Mouse (Mus musculus) CH12.LX (cell line): ENCODE results near the gene Kctd15. TPM values are rescaled to one million over a fixed set of nuclear protein-coding genes. Genes with fewer than 3 reads are reported as not detected.

Experiments used
- DNase-seq: peaks from one replicate; pipeline ENCODE4 v3.0.0-alpha.2; 2013; ENCODE audit errors: extremely low read depth
- H3K27ac ChIP-seq: 2 replicates; pipeline ENCODE4 v1.5.1; 2012; ENCODE audit warnings: low read depth, mild to moderate bottlenecking, control low read depth, moderate library complexity; ENCODE audit not compliant: insufficient read depth
- H3K27me3 ChIP-seq: replicated peaks from 2 replicates; pipeline ENCODE3; 2012; ENCODE audit warnings: inconsistent platforms
- H3K36me3 ChIP-seq, 2 experiments: replicated peaks in 1 of 2; 2 replicates each; pipeline versions ENCODE3 to v1.6.1; 2012; ENCODE audit warnings: inconsistent platforms in 1 of 2, low read length in 1 of 2, mild to moderate bottlenecking in 1 of 2, mixed read lengths in 1 of 2, moderate library complexity in 1 of 2; ENCODE audit not compliant: control insufficient read depth in 1 of 2, insufficient read depth in 1 of 2
- H3K4me1 ChIP-seq, 2 experiments: 2 replicates each; pipeline ENCODE4 v1.6.1; 2012; ENCODE audit warnings: inconsistent platforms in 1 of 2, moderate library complexity in 1 of 2; ENCODE audit not compliant: insufficient read depth in 2 of 2, control insufficient read depth in 1 of 2
- H3K4me2 ChIP-seq: 2 replicates; pipeline ENCODE4 v1.6.1; 2012; ENCODE audit warnings: low read depth, mild to moderate bottlenecking, control low read depth; ENCODE audit not compliant: poor library complexity, insufficient read depth, severe bottlenecking
- H3K4me3 ChIP-seq, 3 experiments: fragments of 150-350 bp in 1 of 3; sonication (generic) in 1 of 3; replicated peaks in 1 of 3; 2 replicates each; pipeline versions ENCODE3 to v1.5.1; 2011 to 2012; ENCODE audit warnings: low read depth in 2 of 3, low read length in 2 of 3, mild to moderate bottlenecking in 2 of 3, moderate library complexity in 2 of 3, control low read depth in 1 of 3, improper control_type of control experiment in 1 of 3, inconsistent platforms in 1 of 3, mixed read lengths in 1 of 3; ENCODE audit not compliant: poor library complexity in 1 of 3
- H3K79me2 ChIP-seq: replicated peaks from 2 replicates; pipeline ENCODE4 v1.6.1; 2012; ENCODE audit warnings: mild to moderate bottlenecking, moderate library complexity; ENCODE audit not compliant: control insufficient read depth, poor library complexity, insufficient read depth, severe bottlenecking; ENCODE audit errors: extremely low read depth
- H3K9ac ChIP-seq: 2 replicates; pipeline ENCODE4 v1.6.1; 2012; ENCODE audit warnings: low read depth, mild to moderate bottlenecking, control low read depth, moderate library complexity; ENCODE audit not compliant: insufficient read depth
- H3K9me3 ChIP-seq: replicated peaks from 2 replicates; pipeline ENCODE3; 2012; ENCODE audit warnings: low read length, inconsistent platforms, mixed read lengths
- BHLHE40 ChIP-seq: IDR thresholded peaks from 2 replicates; pipeline ENCODE4 v1.6.1; 2011; ENCODE audit warnings: mild to moderate bottlenecking, low read depth, low read length, improper control_type of control experiment
- CHD2 ChIP-seq: IDR thresholded peaks from 2 replicates; pipeline ENCODE4 v1.6.1; 2011; ENCODE audit warnings: low read length, improper control_type of control experiment
- CTCF ChIP-seq, 2 experiments: IDR thresholded peaks in 1 of 2; conservative IDR thresholded peaks in 1 of 2; 2 replicates each; pipeline ENCODE4 v1.5.1; 2011 to 2012; ENCODE audit warnings: low read depth in 2 of 2, low read length in 2 of 2, improper control_type of control experiment in 1 of 2, inconsistent platforms in 1 of 2, mild to moderate bottlenecking in 1 of 2, moderate library complexity in 1 of 2
- E2F4 ChIP-seq: IDR thresholded peaks from 2 replicates; pipeline ENCODE4 v1.6.1; 2011; ENCODE audit warnings: low read depth, low read length, improper control_type of control experiment; ENCODE audit not compliant: insufficient replicate concordance
- HCFC1 ChIP-seq: IDR thresholded peaks from 2 replicates; pipeline ENCODE4 v1.6.1; 2012; ENCODE audit warnings: low read depth, mild to moderate bottlenecking, inconsistent platforms, low read length, improper control_type of control experiment
- JUND ChIP-seq: conservative IDR thresholded peaks from 2 replicates; pipeline ENCODE4 v1.6.1; 2011; ENCODE audit warnings: low read depth, low read length, improper control_type of control experiment
- KAT2A ChIP-seq: IDR thresholded peaks from 2 replicates; pipeline ENCODE4 v1.6.1; 2012; ENCODE audit warnings: low read length, improper control_type of control experiment, inconsistent platforms; ENCODE audit not compliant: insufficient replicate concordance
- MAZ ChIP-seq: IDR thresholded peaks from 2 replicates; pipeline ENCODE4 v1.6.1; 2012; ENCODE audit warnings: low read depth, mild to moderate bottlenecking, inconsistent platforms, low read length, improper control_type of control experiment, moderate library complexity
- MEF2A ChIP-seq: IDR thresholded peaks from 2 replicates; pipeline ENCODE4 v1.6.1; 2014; ENCODE audit warnings: low read depth, mild to moderate bottlenecking, inconsistent platforms, low read length, improper control_type of control experiment, borderline replicate concordance
- MYC ChIP-seq: IDR thresholded peaks from 2 replicates; pipeline ENCODE4 v1.6.1; 2011; ENCODE audit warnings: low read depth, mild to moderate bottlenecking, improper control_type of control experiment, low read length
- PAX5 ChIP-seq: IDR thresholded peaks from 2 replicates; pipeline ENCODE4 v1.6.1; 2012; ENCODE audit warnings: low read length, inconsistent platforms, mixed read lengths
- POLR2A ChIP-seq: IDR thresholded peaks from 2 replicates; pipeline ENCODE4 v1.6.1; 2011; ENCODE audit warnings: low read depth, mild to moderate bottlenecking, improper control_type of control experiment, low read length
- SMC3 ChIP-seq: IDR thresholded peaks from 2 replicates; pipeline ENCODE4 v1.6.1; 2011; ENCODE audit warnings: low read depth, low read length, improper control_type of control experiment
- TBP ChIP-seq: conservative IDR thresholded peaks from 2 replicates; pipeline ENCODE4 v1.6.1; 2011; ENCODE audit warnings: low read depth, low read length, improper control_type of control experiment
- ZMIZ1 ChIP-seq: IDR thresholded peaks from 2 replicates; pipeline ENCODE4 v1.6.1; 2012; ENCODE audit warnings: low read depth, mild to moderate bottlenecking, inconsistent platforms, low read length, improper control_type of control experiment
- ZNF384 ChIP-seq: IDR thresholded peaks from 2 replicates; pipeline ENCODE4 v1.6.1; 2012; ENCODE audit warnings: low read depth, low read length, improper control_type of control experiment, inconsistent platforms
- dilution Hi-C: fragments of 300-500 bp; cut with MboI; formaldehyde crosslinking; loops from 2 replicates; pipeline ENCODE4 v1.14.3; 2020; ENCODE audit warnings: low sequenced_read_pairs; ENCODE audit not compliant: extremely low pct_unique_long_range_greater_than_20kb, extremely low pct_ligation_motif_present
- in situ Hi-C: fragments of 300-500 bp; cut with MboI; formaldehyde crosslinking; loops from 3 replicates; pipeline ENCODE4 v1.14.3; 2019; ENCODE audit warnings: low sequenced_read_pairs, low pct_ligation_motif_present, low pct_unique_long_range_greater_than_20kb, mixed read lengths
- polyA plus RNA-seq: library from polyadenylated mRNA; unstranded; fragments of >175 nt; gene quantifications from 2 replicates; pipeline ENCODE4 v1.2.1, GENCODE M21; 2012; ENCODE audit warnings: low read depth; ENCODE audit not compliant: insufficient read length
- total RNA-seq, 2 experiments: library from RNA; depleted of rRNA; stranded (reverse); fragments of 300-350 nt in 1 of 2; fragments of >200 nt in 1 of 2; gene quantifications; 2 replicates each; pipeline ENCODE4 v1.2.3; 2012 to 2014

The Kctd15 gene
- total and polyA plus RNA-seq, 3 experiments = 21.6 to 39.0 (median 24.0) TPM

DNA sequence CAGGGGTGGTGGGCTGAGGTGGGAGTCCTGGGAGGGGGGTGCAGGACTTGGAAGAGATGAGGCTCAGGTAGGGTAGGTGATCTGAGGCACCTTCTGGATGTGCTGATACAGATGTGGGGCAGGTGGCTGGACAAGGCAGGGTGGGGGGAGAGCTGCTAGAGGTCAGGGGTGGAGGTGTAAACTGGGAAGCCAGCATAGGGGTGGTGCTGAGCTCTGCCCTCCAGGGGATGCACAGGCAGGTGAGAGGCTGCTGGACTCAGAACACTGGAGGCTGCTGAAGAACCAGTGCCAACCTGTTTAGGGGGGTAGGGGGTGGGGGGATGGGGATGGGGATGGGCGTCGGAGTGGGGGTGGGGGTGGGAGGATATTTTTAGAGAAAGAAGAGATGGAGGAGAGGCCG is 14.2 kb upstream of the Kctd15 start:
- H3K9me3 ChIP-seq = peaks cover 4% of the 10 kb centered on the region
- TF ChIP-seq KAT2A (no peak), ZMIZ1 (no peak), TBP (no peak), HCFC1 (no peak), MAZ (no peak)
- TF ChIP-seq, all 38 proteins: peak for 0
- no peaks in the 10 kb centered on the region for H3K4me1 ChIP-seq
- H3K4me2 ChIP-seq = no peak overlapping the region
- H3K36me3 ChIP-seq = no peaks in the 10 kb centered on the region
- no peak overlapping the region for H3K4me3 ChIP-seq
- no peak overlapping the region for H3K27ac ChIP-seq
- dilution Hi-C loops = no loop called here
- DNase-seq = no peak
- no peaks in the 10 kb centered on the region for H3K79me2 ChIP-seq
- H3K27me3 ChIP-seq = peaks cover 10% of the 10 kb centered on the region
- in situ Hi-C loops = loop anchor here (5.0 to 25.0 kb wide), 4 partner anchors 53 to 408 kb away; partner anchors contain the start of gene Gm6096
- H3K9ac ChIP-seq = no peak overlapping the region

DNA sequence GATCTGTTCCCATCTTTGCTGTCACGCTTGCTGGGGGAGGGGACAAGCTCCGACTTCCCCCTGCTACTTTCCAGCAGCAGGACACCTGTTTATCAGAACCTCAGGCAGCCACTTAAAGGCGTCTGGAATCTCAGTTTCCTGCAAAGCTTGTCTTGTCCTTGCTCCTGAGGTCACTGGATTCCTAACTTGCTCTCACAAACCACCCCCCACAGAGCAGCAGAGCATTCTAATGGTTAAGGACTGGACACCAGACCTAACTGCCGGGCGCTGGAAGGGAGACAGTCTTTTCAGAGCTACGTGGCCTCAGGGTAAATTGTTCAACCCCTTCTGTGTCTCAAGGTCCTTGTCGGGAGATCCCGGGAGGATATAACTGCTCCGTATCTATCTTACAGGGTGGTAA is 12.8 kb upstream of the Kctd15 start:
- Histone ChIP-seq H3K4me3 (no peak overlapping the region), H3K27me3 (peaks cover 10% of the 10 kb centered on the region), H3K27ac (no peak overlapping the region), H3K4me1 (no peaks in the 10 kb centered on the region), H3K79me2 (no peaks in the 10 kb centered on the region), H3K9me3 (peaks cover 4% of the 10 kb centered on the region), H3K4me2 (no peak overlapping the region), H3K36me3 (no peaks in the 10 kb centered on the region), H3K9ac (no peak overlapping the region)
- in situ Hi-C loops = loop anchor here (10.0 to 25.0 kb wide), 3 partner anchors 157 to 407 kb away; partner anchors contain the start of gene Gm6096
- dilution Hi-C loops = no loop called here
- DNase-seq = no peak
- TF ChIP-seq PAX5 (no peak), HCFC1 (no peak), MAZ (no peak), MYC (no peak), MEF2A (no peak), POLR2A (no peak), ZNF384 (no peak), BHLHE40 (no peak), CHD2 (no peak), CTCF (conservative IDR thresholded peaks at IDR 0.05 in 1 of 2, IDR thresholded peaks at IDR 0.05 in 1 of 2; ENCODE audit: low read depth in 2 of 2, low read length in 2 of 2) (no peak), JUND (no peak), E2F4 (no peak)

DNA sequence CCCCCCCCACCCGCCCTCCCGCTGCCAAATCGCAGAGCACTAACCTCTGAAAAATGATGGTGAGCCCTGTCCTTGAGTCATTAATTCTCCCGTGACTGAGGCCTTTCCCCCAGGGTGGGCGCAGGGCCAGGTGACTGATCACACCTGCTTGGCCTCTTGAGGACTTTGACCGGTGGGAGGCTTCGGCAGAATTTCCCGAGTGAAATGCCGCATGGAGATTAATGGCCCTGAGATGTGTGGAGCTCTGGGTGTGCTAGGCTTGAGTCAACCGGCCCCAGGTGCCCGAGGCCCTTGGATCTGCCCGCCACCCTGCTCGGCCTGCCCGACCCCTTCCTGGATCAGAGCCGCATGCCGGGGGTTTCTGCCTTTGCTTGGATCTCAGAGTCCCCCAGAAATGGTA is 11.3 kb upstream of the Kctd15 start:
- Histone ChIP-seq H3K4me3 (no peak overlapping the region), H3K79me2 (no peaks in the 10 kb centered on the region), H3K9me3 (peaks cover 4% of the 10 kb centered on the region), H3K4me2 (no peak overlapping the region), H3K36me3 (no peaks in the 10 kb centered on the region), H3K9ac (no peak overlapping the region), H3K27ac (no peak overlapping the region), H3K27me3 (peaks cover 3% of the 10 kb centered on the region), H3K4me1 (no peaks in the 10 kb centered on the region)
- DNase-seq = no peak
- dilution Hi-C loops (no loop called here), in situ Hi-C loops (loop anchor here (10.0 to 25.0 kb wide), 3 partner anchors 156 to 406 kb away; partner anchors contain the start of gene Gm6096)
- TF ChIP-seq SMC3 = no peak
